Mouse (Mus musculus) adrenal gland, postnatal 14 days (tissue): Measurements from ENCODE around the gene Taar3. TPM values are rescaled to one million over a fixed set of nuclear protein-coding genes. Genes with fewer than 3 reads are reported as not detected.

ENCODE experiments used
- total RNA-seq: library from RNA; stranded (reverse); gene quantifications from 2 replicates; pipeline ENCODE4 v1.2.3, GENCODE M21; 2021

The Taar3 gene
- total RNA-seq, 1 experiment from 2014 or later = not detected

Other genes with a start within 250 kb of the Taar3 start
- gene Rps12, start 162.3 kb upstream of the Taar3 start, total RNA-seq = 463 and 535 TPM in 2 replicates
- gene Slc18b1, start 152.6 kb upstream of the Taar3 start, total RNA-seq = 25.1 and 33.2 TPM in 2 replicates
- 19.2 and 36.6 TPM in 2 replicates for gene Vnn3, start 98.1 kb upstream of the Taar3 start, total RNA-seq
- 21.1 and 27.7 TPM in 2 replicates for gene Vnn1, start 54.9 kb upstream of the Taar3 start, total RNA-seq
- gene Taar1, start 29.2 kb upstream of the Taar3 start, total RNA-seq = not detected in 2 replicates
- not detected in 2 replicates for gene Taar2, start 11.0 kb upstream of the Taar3 start, total RNA-seq
- gene Taar4, start 10.9 kb downstream of the Taar3 start, total RNA-seq = not detected in 2 replicates
- gene Taar5, start 21.1 kb downstream of the Taar3 start, total RNA-seq = not detected in 2 replicates
- not detected in 2 replicates for gene Taar6, start 36.1 kb downstream of the Taar3 start, total RNA-seq
- gene Taar7a, start 43.9 kb downstream of the Taar3 start, total RNA-seq = not detected in 2 replicates
- not detected in 2 replicates for gene Taar7b, start 50.4 kb downstream of the Taar3 start, total RNA-seq
- not detected in 2 replicates for gene Taar7d, start 77.7 kb downstream of the Taar3 start, total RNA-seq
- gene Taar7e, start 88.1 kb downstream of the Taar3 start, total RNA-seq = not detected in 2 replicates
- gene Taar7f, start 100.0 kb downstream of the Taar3 start, total RNA-seq = not detected in 2 replicates
- gene Taar8a, start 126.9 kb downstream of the Taar3 start, total RNA-seq = not detected in 2 replicates
- not detected in 2 replicates for gene Taar8b, start 142.7 kb downstream of the Taar3 start, total RNA-seq
- gene Taar8c, start 152.4 kb downstream of the Taar3 start, total RNA-seq = not detected in 2 replicates
- not detected in 2 replicates for gene Taar9, start 160.0 kb downstream of the Taar3 start, total RNA-seq
- gene Stx7, start 199.7 kb downstream of the Taar3 start, total RNA-seq = 116 and 125 TPM in 2 replicates